Mouse (Mus musculus) kidney, adult 2 months (tissue): ENCODE data around the gene Ncbp3.

Experiments
- CTCF ChIP-seq: fragments of 200-500 bp; conservative IDR thresholded peaks from 2 replicates; pipeline ENCODE4 v1.5.1; 2011; ENCODE audit warnings: low read depth, mild to moderate bottlenecking, control low read depth, low read length, moderate library complexity, mixed read lengths; ENCODE audit not compliant: insufficient read depth, insufficient read length
- POLR2A ChIP-seq: fragments of 200-500 bp; IDR thresholded peaks from one replicate; pipeline ENCODE4 v1.6.1; 2011; ENCODE audit warnings: low read depth, low read length, control low read depth

DNA sequence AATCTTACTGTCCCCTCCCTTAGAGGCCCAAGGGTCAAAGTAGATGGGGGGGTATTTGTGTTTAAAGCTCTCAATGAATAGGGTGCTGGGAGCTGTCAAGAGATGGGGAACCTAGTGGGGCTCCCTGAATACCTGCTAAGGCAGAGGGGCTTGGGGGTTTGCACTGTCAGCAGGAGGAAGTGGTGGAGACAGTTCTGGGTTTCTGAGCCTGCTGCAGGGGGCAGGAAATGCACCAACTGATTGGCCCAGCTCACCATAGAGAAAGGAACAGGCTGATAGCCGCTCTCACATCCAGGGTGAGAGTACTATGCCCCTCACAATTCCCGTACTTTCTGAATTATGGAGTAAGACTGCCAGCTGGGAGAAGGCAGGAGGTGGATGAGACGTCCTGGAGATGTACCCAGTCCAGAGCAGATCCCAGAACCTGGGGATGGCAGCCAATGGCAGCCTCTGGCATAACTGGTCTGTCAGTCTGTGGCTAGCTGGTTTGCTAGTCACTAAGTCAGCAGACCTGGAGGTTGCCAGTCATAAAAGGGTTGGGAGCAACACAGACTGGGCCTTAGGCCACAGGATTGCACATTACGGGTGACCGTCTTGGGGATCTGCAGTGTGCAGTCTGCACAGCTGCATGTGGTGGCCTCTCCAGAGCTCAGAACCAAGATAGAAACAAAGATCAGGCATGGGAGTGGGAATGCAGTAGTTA, 60.8 kb downstream of the Ncbp3 start:
- TF ChIP-seq CTCF: no peak
- TF ChIP-seq POLR2A: no peak
